Mouse (Mus musculus): ENCODE results near the gene Abhd15.

DNA sequence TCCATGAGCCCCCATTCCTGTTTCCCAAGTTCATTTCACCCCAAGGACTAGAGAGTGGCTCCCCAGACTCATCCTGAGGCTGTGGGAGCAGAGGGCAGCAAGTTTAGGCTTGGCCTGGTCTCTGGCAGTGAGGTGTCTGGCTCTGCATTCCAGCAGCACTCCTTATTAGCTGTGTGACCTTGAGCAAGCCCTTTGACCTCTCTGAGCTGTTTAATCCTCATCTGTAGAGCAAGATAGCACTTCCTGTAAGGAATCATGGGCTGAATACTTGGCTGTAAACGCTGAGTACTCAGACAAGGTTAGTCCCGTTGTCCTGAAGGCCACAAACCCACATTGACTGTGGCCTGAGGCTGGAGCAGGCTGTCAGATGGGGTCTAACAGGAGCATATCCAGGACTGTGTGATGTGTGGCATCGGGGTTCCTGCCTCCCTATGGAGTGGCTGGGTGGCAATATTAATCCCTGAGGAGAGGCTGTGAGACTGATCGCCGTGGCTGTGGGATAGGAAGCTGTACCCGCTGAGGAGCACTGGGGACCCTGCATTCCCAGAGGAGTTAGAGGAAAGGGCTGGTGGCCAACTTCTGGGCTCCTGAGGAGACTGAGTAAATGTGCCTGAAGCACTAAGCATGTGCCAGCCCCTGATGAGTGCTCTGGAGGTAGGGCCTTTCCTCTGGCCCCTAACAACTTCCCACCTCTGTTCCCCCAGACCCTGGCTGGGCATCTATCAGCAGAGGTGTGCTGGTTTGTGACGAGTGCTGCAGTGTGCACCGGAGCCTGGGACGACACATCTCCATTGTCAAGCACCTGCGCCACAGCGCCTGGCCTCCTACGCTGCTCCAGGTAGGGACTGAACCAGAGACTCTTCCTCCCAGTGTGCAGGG, 16.4 kb upstream of the Abhd15 start:
- no peak for TF ChIP-seq GATA1 (IDR thresholded peaks at IDR 0.05; ENCODE audit: borderline replicate concordance, low read length)
- TF ChIP-seq FLI1 (IDR thresholded peaks at IDR 0.05; ENCODE audit: low read length), result no peak

All from megakaryocyte, embryonic 14.5 days (primary cell).